Mouse (Mus musculus) heart, postnatal 0 days (tissue): ENCODE measurements around the gene Timm8a2.

Experiments
- CTCF ChIP-seq: IDR thresholded peaks from 2 replicates; pipeline ENCODE4 v1.5.1; 2016; ENCODE audit warnings: antibody characterized with exemption, control low read depth, low read depth
- EP300 ChIP-seq: IDR thresholded peaks from 2 replicates; pipeline ENCODE4 v1.6.1; 2016; ENCODE audit warnings: antibody characterized with exemption, low read depth

GRCm38 (mm10) chr14:122028926-122029745 lies 5.3 kb upstream of the Timm8a2 start:
- TF ChIP-seq EP300 (no peak), CTCF (no peak)
